Mouse (Mus musculus): Measurements from ENCODE around the gene Rad51b. TPM values are rescaled to one million over a fixed set of nuclear protein-coding genes. Genes with fewer than 3 reads are reported as not detected.

Rad51b gene
- polyA plus RNA-seq, 1 experiment from 2014 or later = 8.0 TPM

Other genes with a start within 250 kb of the Rad51b start
- 33.8 and 36.9 TPM in 2 replicates for gene Pigh, start 207.6 kb upstream of the Rad51b start, polyA plus RNA-seq (2016; fragmentation: Nextera tagmentation; extraction: Ambion mirVana)
- 1.2 and 1.4 TPM in 2 replicates for gene Arg2, start 166.5 kb upstream of the Rad51b start, polyA plus RNA-seq (2016; fragmentation: Nextera tagmentation; extraction: Ambion mirVana)
- gene Vti1b, start 124.6 kb upstream of the Rad51b start, polyA plus RNA-seq (2016; fragmentation: Nextera tagmentation; extraction: Ambion mirVana) = 83.0 and 83.9 TPM in 2 replicates
- 22.7 and 23.3 TPM in 2 replicates for gene Rdh11, start 105.0 kb upstream of the Rad51b start, polyA plus RNA-seq (2016; fragmentation: Nextera tagmentation; extraction: Ambion mirVana)
- 2.5 and 3.5 TPM in 2 replicates for gene Rdh12, start 88.4 kb upstream of the Rad51b start, polyA plus RNA-seq (2016; fragmentation: Nextera tagmentation; extraction: Ambion mirVana)
- 12.4 and 17.8 TPM in 2 replicates for gene Zfyve26, start 978 bp upstream of the Rad51b start, polyA plus RNA-seq (2016; fragmentation: Nextera tagmentation; extraction: Ambion mirVana)